Mouse (Mus musculus) mesoderm, embryonic 11.5 days (tissue): Measurements from ENCODE around the gene Fam13a.
A peak's percentile ranks its signal among the peaks of the same experiment; 100 is the strongest.

Experiments used
- DNase-seq: peaks from one replicate; pipeline ENCODE4 v3.0.0-alpha.2; 2012; ENCODE audit warnings: low read depth, low spot score

Gene Fam13a

GRCm38 (mm10) chr6:58999044-58999453, 25.3 kb downstream of the Fam13a start:
- peak; percentile 39 for DNase-seq

GRCm38 (mm10) chr6:58998528-58998927, 25.8 kb downstream of the Fam13a start:
- peak; percentile 8 for DNase-seq

GRCm38 (mm10) chr6:58989149-58989548, 35.2 kb downstream of the Fam13a start:
- DNase-seq = no peak

GRCm38 (mm10) chr6:58988706-58989105, 35.6 kb downstream of the Fam13a start:
- no peak for DNase-seq

- DNase-seq = no peak
Measured at GRCm38 (mm10) chr6:58987166-58987565, 37.2 kb downstream of the Fam13a start.

- DNase-seq = no peak
Measured at GRCm38 (mm10) chr6:58985186-58985585, 39.2 kb downstream of the Fam13a start.

- DNase-seq = no peak
Measured at GRCm38 (mm10) chr6:58975249-58975648, 49.1 kb downstream of the Fam13a start.

GRCm38 (mm10) chr6:58974428-58974827, 49.9 kb downstream of the Fam13a start:
- DNase-seq = no peak

- no peak for DNase-seq
Measured at GRCm38 (mm10) chr6:58972873-58973272, 51.5 kb downstream of the Fam13a start.

- DNase-seq = no peak
Measured at GRCm38 (mm10) chr6:58968272-58968671, 56.1 kb downstream of the Fam13a start.

GRCm38 (mm10) chr6:58965071-58965831, 59.1 kb downstream of the Fam13a start:
- peak; percentile 20 for DNase-seq

- DNase-seq = no peak
Measured at GRCm38 (mm10) chr6:58964565-58964964, 59.8 kb downstream of the Fam13a start.

- DNase-seq = no peak
Measured at GRCm38 (mm10) chr6:58964091-58964490, 60.3 kb downstream of the Fam13a start.

GRCm38 (mm10) chr6:58962691-58963090, 61.7 kb downstream of the Fam13a start:
- no peak for DNase-seq

- DNase-seq = no peak
Measured at GRCm38 (mm10) chr6:58960523-58960922, 63.8 kb downstream of the Fam13a start.

- DNase-seq = no peak
Measured at GRCm38 (mm10) chr6:58951128-58951992, 73.0 kb downstream of the Fam13a start.

GRCm38 (mm10) chr6:58950410-58950809, 73.9 kb downstream of the Fam13a start:
- DNase-seq = no peak

GRCm38 (mm10) chr6:58946840-58947239, 77.5 kb downstream of the Fam13a start:
- DNase-seq = no peak

- DNase-seq = no peak
Measured at GRCm38 (mm10) chr6:58946246-58946645, 78.1 kb downstream of the Fam13a start.

GRCm38 (mm10) chr6:58943958-58944357, 80.4 kb downstream of the Fam13a start:
- DNase-seq = no peak

- no peak for DNase-seq
Measured at GRCm38 (mm10) chr6:58942276-58942675, 82.1 kb downstream of the Fam13a start.

GRCm38 (mm10) chr6:58937726-58938125, 86.6 kb downstream of the Fam13a start:
- no peak for DNase-seq

- DNase-seq = no peak
Measured at GRCm38 (mm10) chr6:58934144-58934543, 90.2 kb downstream of the Fam13a start.
